Mouse (Mus musculus) lung, embryonic 14.5 days (tissue): ENCODE data around the gene Olfr26. TPM values are rescaled to one million over a fixed set of nuclear protein-coding genes. Genes with fewer than 3 reads are reported as not detected.
"Not testable (repeated sequence)": the region's sequence is repeated elsewhere in the genome, so short reads cannot be mapped to it uniquely, and the experiment has no call there.

Experiments
- ATAC-seq: fragments of 200-750 bp; cut with Nextera tagmentation; 2 replicates; pipeline ENCODE4 v1.8.0; 2017; ENCODE audit warnings: mild to moderate bottlenecking, moderate TSS enrichment, moderate library complexity; ENCODE audit not compliant: insufficient read depth
- DNase-seq: peaks from one replicate; pipeline ENCODE4 v3.0.0-alpha.2; 2015
- H3K27ac ChIP-seq: fragments of 300-500 bp; sonication (generic); 2 replicates; pipeline ENCODE4 v1.5.1; 2014; ENCODE audit warnings: low read depth, mild to moderate bottlenecking, moderate library complexity
- H3K27me3 ChIP-seq: fragments of 300-500 bp; sonication (generic); 2 replicates; pipeline ENCODE4 v1.6.1; 2014; ENCODE audit warnings: low read length, control low read depth; ENCODE audit not compliant: insufficient read depth
- H3K36me3 ChIP-seq: fragments of 300-500 bp; sonication (generic); 2 replicates; pipeline ENCODE4 v1.6.1; 2014; ENCODE audit warnings: control low read depth; ENCODE audit not compliant: insufficient read depth
- H3K4me1 ChIP-seq: fragments of 300-500 bp; sonication (generic); 2 replicates; pipeline ENCODE4 v1.6.1; 2014; ENCODE audit warnings: antibody characterized with exemption, control low read depth; ENCODE audit not compliant: insufficient read depth
- H3K4me2 ChIP-seq: fragments of 300-500 bp; sonication (generic); 2 replicates; pipeline ENCODE4 v1.6.1; 2014; ENCODE audit warnings: mild to moderate bottlenecking
- H3K4me3 ChIP-seq: fragments of 300-500 bp; sonication (generic); 2 replicates; pipeline ENCODE4 v1.5.1; 2014; ENCODE audit warnings: low read depth, low read length
- H3K9ac ChIP-seq: fragments of 300-500 bp; sonication (generic); 2 replicates; pipeline ENCODE4 v1.6.1; 2014
- H3K9me3 ChIP-seq: fragments of 300-500 bp; sonication (generic); 2 replicates; pipeline ENCODE4 v1.6.1; 2016; ENCODE audit warnings: low read depth, low read length, control low read depth
- CTCF ChIP-seq: IDR thresholded peaks from 2 replicates; pipeline ENCODE4 v1.5.1; 2016; ENCODE audit warnings: antibody characterized with exemption, low read depth
- WGBS: fragments of 180-500 bp; shearing (Covaris S2); extraction: QIAGEN DNeasy Blood & Tissue Kit; methylation state at CpG from one replicate; pipeline ENCODE4 v1.1.7; 2014; 5-methylcytosine and 5-hydroxymethylcytosine counted together
- polyA plus RNA-seq: library from polyadenylated mRNA; unstranded; fragments of >200 nt; fragmentation: Nextera tagmentation; extraction: Ambion mirVana; gene quantifications from 2 replicates; pipeline ENCODE4 v1.2.1, GENCODE M21; 2014

Gene Olfr26
- not detected in 2 replicates for polyA plus RNA-seq

DNA sequence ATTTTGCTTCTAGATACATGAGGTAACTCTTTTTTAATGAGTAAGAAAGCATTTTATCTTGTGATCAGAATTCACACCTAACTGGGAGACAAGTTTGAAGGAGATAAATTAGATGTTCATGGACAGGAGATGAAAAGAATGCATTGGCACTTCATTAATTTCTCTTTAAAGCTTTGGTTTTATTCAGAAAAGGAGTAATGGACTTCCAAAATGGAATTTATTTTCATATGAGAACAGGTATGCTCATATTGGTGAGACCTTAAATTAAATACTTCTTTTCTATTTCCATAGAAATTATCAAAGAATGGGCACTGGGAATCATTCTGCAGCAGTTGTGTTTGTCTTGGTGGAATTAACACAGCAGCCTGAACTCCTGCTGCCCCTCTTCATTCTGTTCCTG is at the start of gene Olfr26:
Gene Olfr26, plus strand, starts transcription at position 301 of the 400 bp plus-strand sequence.
- Histone ChIP-seq H3K4me3 (no peak within 1 kb of the TSS), H3K9ac (no peak within 1 kb of the TSS), H3K36me3 (no peaks in the 10 kb centered on the region), H3K27me3 (no peaks in the 10 kb centered on the region), H3K27ac (no peak within 1 kb of the TSS), H3K4me2 (no peak within 1 kb of the TSS), H3K4me1 (no peaks in the 10 kb centered on the region), H3K9me3 (no peaks in the 10 kb centered on the region)
- ATAC-seq (no peak), DNase-seq (no peak)
- TF ChIP-seq CTCF, result no peak

GRCm38 (mm10) chr9:38805696-38806095 is 49.2 kb upstream of the Olfr26 start:
- ATAC-seq (no peak), DNase-seq (peak; percentile 17)
- H3K4me1 ChIP-seq, result no peaks in the 10 kb centered on the region
- no peak overlapping the region for H3K27ac ChIP-seq
- no peak overlapping the region for H3K9ac ChIP-seq
- H3K27me3 ChIP-seq, result no peaks in the 10 kb centered on the region
- no peak overlapping the region for H3K4me3 ChIP-seq
- no peaks in the 10 kb centered on the region for H3K36me3 ChIP-seq
- H3K9me3 ChIP-seq, result no peaks in the 10 kb centered on the region
- TF ChIP-seq CTCF, result no peak
- H3K4me2 ChIP-seq, result no peak overlapping the region

DNA sequence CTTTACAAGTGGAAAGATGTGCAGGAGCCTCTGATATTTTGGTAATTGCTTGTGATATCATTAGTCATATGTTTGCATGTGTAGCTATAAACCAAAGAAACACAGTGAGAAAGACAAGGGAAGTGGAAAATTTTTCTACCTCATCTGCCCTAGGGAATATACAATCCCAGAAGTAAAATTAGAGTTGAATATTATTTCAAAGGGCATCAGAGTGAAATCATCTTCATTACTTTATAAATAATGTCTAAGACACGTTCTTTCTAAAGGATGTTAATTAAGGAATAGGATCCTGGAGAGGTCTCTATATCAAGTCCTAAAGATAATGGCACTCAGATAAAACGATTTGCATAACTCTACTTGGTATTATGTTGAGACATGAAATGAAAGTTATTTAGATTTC is 40.5 kb upstream of the Olfr26 start, which contains the start of gene Olfr922:
Gene Olfr922, plus strand, starts transcription at position 301 of the 400 bp plus-strand sequence.
- DNase-seq, result no peak
- WGBS, result 58% methylated on average over 2 of the region's 2 CpGs
- Histone ChIP-seq H3K27me3 (no peaks in the 10 kb centered on the region), H3K9ac (no peak within 1 kb of the TSS), H3K4me2 (no peak within 1 kb of the TSS), H3K4me1 (no peaks in the 10 kb centered on the region), H3K9me3 (no peaks in the 10 kb centered on the region), H3K36me3 (no peaks in the 10 kb centered on the region), H3K4me3 (no peak within 1 kb of the TSS), H3K27ac (no peak within 1 kb of the TSS)
- TF ChIP-seq CTCF, result no peak
- ATAC-seq, result no peak

GRCm38 (mm10) chr9:38815458-38815986 is 39.3 kb upstream of the Olfr26 start:
- no peak overlapping the region for H3K4me3 ChIP-seq
- H3K27me3 ChIP-seq, result no peaks in the 10 kb centered on the region
- no peaks in the 10 kb centered on the region for H3K4me1 ChIP-seq
- TF ChIP-seq CTCF, result no peak
- no peaks in the 10 kb centered on the region for H3K9me3 ChIP-seq
- H3K27ac ChIP-seq, result no peak overlapping the region
- no peaks in the 10 kb centered on the region for H3K36me3 ChIP-seq
- H3K9ac ChIP-seq, result no peak overlapping the region
- DNase-seq (no peak), ATAC-seq (no peak)
- 78% methylated on average over 1 of the region's 1 CpGs for WGBS
- H3K4me2 ChIP-seq, result no peak overlapping the region

DNA sequence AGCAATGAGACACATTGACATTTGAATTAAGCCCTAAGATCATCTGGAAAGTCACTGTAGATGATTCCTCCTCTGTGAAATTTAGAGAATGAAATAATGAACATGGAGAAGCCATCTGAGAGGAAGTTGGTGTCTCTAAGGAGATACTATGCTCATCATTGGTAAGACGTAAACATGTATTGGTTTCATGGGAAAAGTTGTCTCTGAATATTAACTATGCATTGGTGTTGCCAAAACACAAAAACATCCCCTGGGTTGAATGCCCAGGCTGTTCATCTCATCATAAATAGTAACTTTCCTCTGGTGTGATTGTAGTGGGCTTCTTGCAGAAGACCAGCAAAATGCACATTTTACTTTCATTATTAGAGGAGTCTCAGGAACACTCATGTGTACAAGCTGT is 28.6 kb upstream of the Olfr26 start, which contains the start of gene Olfr923:
Gene Olfr923, plus strand, starts transcription at position 301 of the 400 bp plus-strand sequence.
- H3K36me3 ChIP-seq, result no peaks in the 10 kb centered on the region
- H3K27ac ChIP-seq, result no peak within 1 kb of the TSS
- DNase-seq (no peak), ATAC-seq (no peak)
- H3K27me3 ChIP-seq, result no peaks in the 10 kb centered on the region
- H3K4me2 ChIP-seq, result no peak within 1 kb of the TSS
- H3K4me3 ChIP-seq, result no peak within 1 kb of the TSS
- TF ChIP-seq CTCF, result no peak
- WGBS, result 84% methylated on average over 1 of the region's 1 CpGs
- no peaks in the 10 kb centered on the region for H3K4me1 ChIP-seq
- no peak within 1 kb of the TSS for H3K9ac ChIP-seq
- H3K9me3 ChIP-seq, result no peaks in the 10 kb centered on the region

GRCm38 (mm10) chr9:38833027-38833426 is 21.8 kb upstream of the Olfr26 start:
- Histone ChIP-seq H3K36me3 (no peaks in the 10 kb centered on the region), H3K4me3 (no peak overlapping the region), H3K27ac (no peak overlapping the region), H3K4me2 (no peak overlapping the region), H3K9ac (no peak overlapping the region), H3K9me3 (no peaks in the 10 kb centered on the region), H3K27me3 (no peaks in the 10 kb centered on the region), H3K4me1 (no peaks in the 10 kb centered on the region)
- 87% methylated on average over 2 of the region's 2 CpGs for WGBS
- ATAC-seq (no peak), DNase-seq (no peak)
- TF ChIP-seq CTCF, result no peak

GRCm38 (mm10) chr9:38844149-38844548 is 10.7 kb upstream of the Olfr26 start, which contains the start of gene Olfr924:
Gene Olfr924, plus strand, starts transcription at chr9:38844449.
- Histone ChIP-seq H3K27ac (no peak within 1 kb of the TSS), H3K27me3 (no peaks in the 10 kb centered on the region), H3K4me2 (no peak within 1 kb of the TSS), H3K4me1 (no peaks in the 10 kb centered on the region), H3K9me3 (no peaks in the 10 kb centered on the region), H3K4me3 (no peak within 1 kb of the TSS), H3K36me3 (no peaks in the 10 kb centered on the region), H3K9ac (no peak within 1 kb of the TSS)
- no peak for DNase-seq
- ATAC-seq, result no peak
- TF ChIP-seq CTCF, result no peak
- WGBS, result 93% methylated on average over 1 of the region's 1 CpGs

GRCm38 (mm10) chr9:38874880-38875279 is 20.0 kb downstream of the Olfr26 start:
- not testable (repeated sequence) for DNase-seq, H3K36me3 ChIP-seq, H3K4me1 ChIP-seq, H3K4me3 ChIP-seq, H3K9me3 ChIP-seq, H3K4me2 ChIP-seq, H3K9ac ChIP-seq, H3K27ac ChIP-seq, H3K27me3 ChIP-seq, ATAC-seq
- 50% methylated on average over 2 of the region's 2 CpGs for WGBS
